Mouse (Mus musculus): ENCODE results near the gene Pus7l.
"Not testable (repeated sequence)": the region's sequence is repeated elsewhere in the genome, so short reads cannot be mapped to it uniquely, and the experiment has no call there.

Gene Pus7l

DNA sequence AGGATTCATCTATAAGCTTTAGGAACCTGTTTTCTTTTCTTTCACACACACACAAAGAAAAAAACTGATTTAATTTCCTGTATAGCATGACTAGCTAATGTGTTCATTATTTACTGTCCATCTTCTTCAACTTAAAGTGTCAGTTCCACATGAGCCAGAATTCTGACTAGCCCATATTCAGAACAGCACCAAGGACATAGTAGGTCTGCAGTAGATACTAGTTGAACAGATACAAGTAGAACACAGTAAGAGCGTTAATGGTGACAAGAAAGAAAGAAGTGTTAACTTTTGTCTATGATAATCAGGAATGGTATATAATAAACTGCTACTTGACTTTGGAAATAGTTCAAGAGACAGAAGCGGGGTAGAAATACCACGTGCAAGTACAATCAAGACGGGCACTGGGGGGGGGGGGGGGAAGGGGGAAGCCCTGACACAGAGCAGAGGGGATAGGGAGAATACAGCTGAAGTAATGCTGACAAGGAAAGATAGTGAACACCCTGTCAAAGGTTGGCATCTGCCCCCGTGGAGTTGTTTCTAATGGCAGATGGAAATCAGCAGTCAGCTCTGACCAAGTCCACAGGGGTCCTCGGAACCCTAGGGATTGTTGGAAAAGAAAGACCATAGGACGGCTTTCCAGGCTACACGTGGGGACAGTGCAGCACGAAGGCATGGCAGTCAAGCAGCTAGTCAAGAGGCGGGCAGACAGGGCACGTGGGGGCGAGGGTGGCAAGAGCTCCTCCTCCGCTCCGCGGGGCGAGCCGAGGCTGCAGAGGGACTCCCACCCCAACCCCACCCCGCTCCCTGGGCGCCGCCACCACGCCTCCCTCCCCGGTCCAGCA is 559 bp downstream of the Pus7l start:
- DNase-seq (ENCODE audit: low read depth, low spot score) = no peak

- DNase-seq (ENCODE audit: low read depth, low spot score) = no peak
These were observed 4.1 kb downstream of the Pus7l start for GRCm38 (mm10) chr15:94539296-94539695.

DNA sequence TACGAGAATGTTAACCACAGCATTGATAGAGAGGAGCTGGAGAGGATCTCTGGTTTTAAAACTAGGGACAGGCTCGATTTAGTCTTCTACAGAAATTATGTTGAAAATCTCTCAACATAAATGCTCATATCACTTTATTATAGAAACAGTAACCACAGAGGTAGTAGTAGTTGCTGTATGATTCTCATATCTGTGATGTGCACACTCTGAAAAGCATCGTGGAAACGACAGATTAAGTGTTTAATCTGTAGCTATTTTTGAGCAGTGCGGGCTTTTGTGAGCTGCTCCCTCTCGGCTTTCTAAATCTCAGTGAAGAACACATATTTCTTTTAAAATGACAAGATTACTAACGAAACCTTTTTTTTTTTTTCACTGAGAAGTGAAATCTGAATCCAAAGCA is 7.8 kb downstream of the Pus7l start:
- no peak for DNase-seq (ENCODE audit: low read depth, low spot score)

GRCm38 (mm10) chr15:94532956-94533355 is 10.4 kb downstream of the Pus7l start:
- DNase-seq (ENCODE audit: low read depth, low spot score) = no peak

DNA sequence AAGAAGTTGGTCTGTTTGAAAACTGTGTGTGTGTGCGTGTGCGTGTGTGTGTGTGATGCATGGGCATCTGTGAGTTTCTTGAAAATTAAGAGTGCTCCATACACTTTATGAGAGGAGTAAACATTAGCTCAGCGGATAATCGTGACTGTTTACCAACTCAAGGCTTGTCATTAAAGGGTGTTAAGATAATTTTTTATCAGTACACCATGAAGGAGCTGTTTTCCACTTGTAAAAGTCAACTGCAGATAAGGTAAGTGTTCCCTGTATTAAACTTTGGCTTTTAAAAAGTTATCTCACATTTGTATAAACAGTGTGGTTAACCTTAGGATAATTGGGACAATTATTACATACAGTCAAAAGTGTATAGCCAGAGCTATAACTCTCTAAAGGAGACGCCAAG is 11.0 kb downstream of the Pus7l start:
- DNase-seq (ENCODE audit: low read depth, low spot score) = no peak

DNA sequence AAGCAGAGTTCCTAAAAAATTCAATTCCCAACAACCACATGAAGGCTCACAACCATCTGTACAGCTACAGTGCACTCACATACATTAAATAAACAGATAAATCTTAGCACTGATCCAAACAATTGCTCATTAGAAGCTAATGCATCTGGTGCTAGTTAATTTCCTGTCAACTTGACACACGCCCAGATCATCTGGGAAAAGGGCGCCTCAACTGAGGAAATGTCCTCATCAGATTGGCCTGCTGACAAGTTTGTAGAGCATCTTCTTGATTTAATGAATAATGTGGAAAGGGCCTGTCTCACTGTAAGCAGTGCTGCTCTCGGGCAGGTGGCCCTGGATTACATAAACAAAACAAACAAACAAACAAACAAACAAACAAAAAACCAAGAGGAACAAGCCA is 12.8 kb downstream of the Pus7l start:
- DNase-seq (ENCODE audit: low read depth, low spot score) = no peak

- no peak for DNase-seq (ENCODE audit: low read depth, low spot score)
These were observed 18.4 kb downstream of the Pus7l start for GRCm38 (mm10) chr15:94524956-94525355.

GRCm38 (mm10) chr15:94523251-94523650 is 20.1 kb downstream of the Pus7l start:
- DNase-seq (ENCODE audit: low read depth, low spot score) = no peak

- DNase-seq (ENCODE audit: low read depth, low spot score) = no peak
These were observed 22.4 kb downstream of the Pus7l start for GRCm38 (mm10) chr15:94520959-94521358.

DNA sequence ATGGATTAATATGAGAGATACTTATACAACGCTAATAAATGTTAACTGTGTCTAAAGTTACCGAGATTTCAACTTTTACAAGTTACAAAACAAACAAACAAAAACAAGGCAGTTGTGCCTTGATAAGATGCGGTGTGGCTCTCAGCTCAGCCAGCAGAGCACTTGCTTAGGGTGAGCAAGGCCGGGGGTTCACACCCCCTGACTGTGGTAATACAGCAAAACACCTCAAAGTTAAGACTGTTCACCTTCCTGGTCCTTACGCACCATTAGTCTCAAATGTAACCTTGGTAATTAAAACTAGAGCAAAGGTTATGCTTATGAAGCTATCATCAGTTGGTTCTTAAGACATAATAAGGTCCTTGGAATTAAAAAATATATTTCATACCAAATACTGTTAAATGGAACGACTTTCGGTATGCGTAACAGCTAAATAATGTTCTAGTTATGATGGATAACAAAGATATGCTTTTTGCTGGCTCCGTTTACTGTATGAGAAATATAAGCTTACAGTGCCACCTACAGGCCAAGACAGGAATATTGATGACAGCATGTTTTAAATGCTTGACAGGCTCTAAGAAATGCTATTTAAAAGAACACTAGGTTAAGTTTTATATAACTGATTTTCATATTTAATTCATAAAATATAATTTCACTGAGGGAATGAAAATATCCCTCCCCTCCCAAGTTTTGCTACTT is 23.0 kb downstream of the Pus7l start:
- DNase-seq (ENCODE audit: low read depth, low spot score) = peak; percentile 68

DNA sequence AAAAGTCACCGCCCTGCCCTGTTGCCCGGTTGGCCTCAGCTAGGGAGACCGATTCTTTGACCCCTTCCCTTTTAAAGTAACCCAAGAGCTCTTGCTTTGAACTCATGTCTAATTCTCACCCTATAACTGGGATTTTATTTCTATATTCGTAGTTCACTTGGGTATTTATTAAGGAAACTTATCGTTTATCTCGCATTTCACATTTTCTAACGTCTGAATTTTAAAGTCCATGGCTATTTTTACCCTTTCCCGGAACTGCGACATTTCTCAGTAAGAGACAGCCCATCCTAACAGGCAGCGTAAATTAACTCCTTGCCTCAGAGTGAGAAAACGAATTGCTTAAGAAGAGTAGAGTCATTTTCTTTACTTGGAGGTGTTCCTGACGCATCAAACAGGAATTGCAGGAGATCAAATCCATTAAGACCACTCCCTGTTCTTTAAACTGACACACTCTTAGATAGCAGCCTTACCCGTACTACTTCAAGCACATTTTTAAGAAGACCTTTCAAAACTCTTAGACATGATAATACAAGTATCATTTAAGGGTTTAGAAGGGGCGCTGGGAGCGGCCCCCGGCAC is 25.3 kb downstream of the Pus7l start:
- DNase-seq (ENCODE audit: low read depth, low spot score) = no peak

DNA sequence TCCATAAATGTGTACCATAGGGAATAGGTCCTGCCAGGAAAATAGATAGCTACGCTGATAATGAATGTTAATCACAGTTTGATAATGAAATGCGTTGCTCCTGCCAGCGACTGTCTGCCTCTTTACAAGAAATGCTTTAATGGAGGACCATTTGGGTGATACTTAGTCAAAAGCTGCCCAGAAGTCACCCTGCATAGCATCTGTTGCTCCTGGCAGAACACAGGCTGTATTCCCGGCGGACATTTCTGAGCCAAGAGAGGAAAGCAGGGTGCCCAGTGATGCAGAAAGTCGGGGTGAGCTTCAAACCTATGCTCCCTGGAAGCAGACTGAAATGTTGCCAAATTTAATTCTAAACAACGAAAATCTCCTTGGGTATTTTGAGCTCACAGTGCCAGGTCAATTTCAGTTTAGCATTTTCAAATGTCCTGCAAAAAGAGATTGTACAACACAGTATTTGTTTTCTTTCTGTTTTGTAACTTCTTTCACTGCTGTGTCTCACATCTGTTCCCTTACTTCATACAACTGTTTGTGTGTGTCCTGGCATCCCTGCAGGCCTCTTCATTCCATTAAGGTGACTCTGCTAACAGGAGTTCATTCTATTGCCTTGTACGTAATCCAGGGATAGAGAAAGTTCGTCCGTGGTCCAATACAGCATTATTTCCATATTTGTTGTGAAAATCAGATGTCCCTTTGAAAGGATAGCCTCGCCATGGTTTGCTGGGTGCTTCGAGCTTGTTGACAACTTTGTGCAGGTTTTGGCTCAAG is 39.7 kb downstream of the Pus7l start:
- DNase-seq (ENCODE audit: low read depth, low spot score) = no peak

DNA sequence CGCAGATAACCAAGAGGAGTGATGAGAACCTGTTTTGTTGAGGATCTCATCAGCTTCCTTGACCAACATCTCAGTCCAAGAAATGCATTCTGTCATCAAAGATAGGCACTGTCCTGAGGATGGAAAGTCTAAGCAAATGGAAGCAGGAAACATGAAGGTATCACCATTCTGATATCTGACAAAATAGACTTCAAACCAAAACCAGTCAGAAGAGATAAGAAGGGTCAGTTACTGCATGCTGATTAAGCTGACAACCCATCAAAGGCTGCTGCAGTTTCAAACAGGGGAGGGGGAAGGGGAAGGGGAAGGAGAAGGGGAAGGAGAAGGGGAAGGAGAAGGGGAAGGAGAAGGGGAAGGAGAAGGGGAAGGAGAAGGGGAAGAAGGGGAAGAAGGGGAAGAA is 44.1 kb downstream of the Pus7l start:
- DNase-seq (ENCODE audit: low read depth, low spot score) = no peak

GRCm38 (mm10) chr15:94495936-94496335 is 47.4 kb downstream of the Pus7l start:
- no peak for DNase-seq (ENCODE audit: low read depth, low spot score)

DNA sequence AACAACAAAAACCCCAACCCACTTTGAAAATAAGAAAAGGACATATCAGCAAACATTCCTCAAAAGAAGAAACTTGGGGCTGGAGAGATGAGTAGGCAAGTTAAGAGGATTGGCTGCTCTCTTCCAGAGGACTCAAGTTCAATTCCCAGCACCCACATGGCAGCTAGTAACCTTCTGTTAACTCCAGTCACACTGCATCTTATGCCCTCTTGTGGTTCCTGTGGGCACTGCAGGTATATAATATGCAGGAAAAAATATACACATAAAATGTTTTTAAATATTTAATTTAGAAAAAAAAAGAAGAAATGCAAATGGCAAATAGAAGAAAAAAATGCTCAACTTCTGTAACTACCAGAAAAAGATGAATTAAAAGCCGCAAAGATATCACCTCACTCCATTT is 48.9 kb downstream of the Pus7l start:
- DNase-seq (ENCODE audit: low read depth, low spot score) = no peak

GRCm38 (mm10) chr15:94489433-94489832 is 53.9 kb downstream of the Pus7l start:
- no peak for DNase-seq (ENCODE audit: low read depth, low spot score)

DNA sequence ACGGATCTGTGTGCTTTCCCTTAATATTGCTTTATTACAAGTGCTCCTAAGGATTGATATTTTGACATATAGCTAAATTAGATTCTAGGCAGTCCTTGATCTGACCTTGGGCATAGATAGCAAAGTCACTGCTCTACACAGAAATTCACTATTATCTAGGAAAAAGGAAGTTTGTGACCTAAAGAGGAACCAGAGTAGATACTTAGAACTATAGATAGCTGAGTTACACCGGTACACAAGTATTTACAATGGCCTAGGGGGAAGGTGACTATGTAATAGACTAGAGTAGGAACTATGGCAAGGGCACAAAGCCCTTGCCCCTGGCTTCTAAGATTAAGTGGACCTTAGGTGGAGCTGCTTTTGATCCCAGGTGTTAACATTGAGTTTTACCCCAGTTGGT is 55.3 kb downstream of the Pus7l start:
- DNase-seq (ENCODE audit: low read depth, low spot score) = not testable (repeated sequence)

DNA sequence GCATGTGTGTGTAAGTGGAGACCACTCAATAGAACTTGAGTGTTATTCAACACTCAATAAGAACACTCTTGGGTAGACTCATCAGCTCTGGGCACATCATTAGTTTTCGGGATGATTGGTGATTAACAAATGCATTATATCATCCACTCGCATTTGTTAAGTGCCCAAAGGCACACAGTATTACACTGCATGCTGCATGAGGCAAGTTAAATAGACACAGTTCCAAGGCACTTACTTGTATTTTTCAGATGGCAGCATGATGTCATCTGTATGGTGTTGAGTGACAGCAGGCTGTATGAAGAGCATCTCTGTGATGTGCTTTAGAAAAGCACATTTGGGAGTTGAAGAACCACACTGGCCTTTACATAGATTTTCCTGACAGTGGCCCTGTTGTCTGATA is 60.8 kb downstream of the Pus7l start:
- DNase-seq (ENCODE audit: low read depth, low spot score) = no peak

- no peak for DNase-seq (ENCODE audit: low read depth, low spot score)
These were observed 62.6 kb downstream of the Pus7l start for GRCm38 (mm10) chr15:94480792-94481191.

GRCm38 (mm10) chr15:94480248-94480647 is 63.1 kb downstream of the Pus7l start:
- no peak for DNase-seq (ENCODE audit: low read depth, low spot score)

GRCm38 (mm10) chr15:94479513-94480136 is 63.7 kb downstream of the Pus7l start:
- DNase-seq (ENCODE audit: low read depth, low spot score) = no peak

DNA sequence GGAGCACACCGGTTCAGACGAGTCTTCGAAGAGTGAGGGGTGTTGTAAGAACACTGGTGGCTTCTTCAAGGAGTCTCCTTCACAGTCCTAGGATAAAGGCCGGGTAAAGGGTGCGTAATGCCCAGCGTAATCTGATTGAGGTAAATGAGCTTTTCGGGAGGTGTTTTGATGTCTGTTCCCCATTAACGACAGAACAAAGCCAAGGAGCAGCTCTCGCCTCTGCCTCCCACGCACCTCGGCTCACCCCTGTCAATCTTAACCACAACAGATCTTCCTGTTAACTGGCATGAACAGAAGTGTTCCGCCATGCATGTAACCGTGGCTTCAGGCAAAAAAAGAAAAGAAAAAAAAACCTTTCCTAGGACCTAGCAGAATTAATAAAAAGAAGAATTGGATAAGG is 64.6 kb downstream of the Pus7l start:
- DNase-seq (ENCODE audit: low read depth, low spot score) = peak; percentile 78
